Mouse (Mus musculus) cortical plate, adult 2 months (tissue): Measurements from ENCODE around the gene Kif16b.

Experiments used
- CTCF ChIP-seq: fragments of 200-500 bp; IDR thresholded peaks from 2 replicates; pipeline ENCODE4 v1.5.1; 2011; ENCODE audit warnings: mild to moderate bottlenecking, control low read depth, low read length; ENCODE audit not compliant: insufficient read depth; ENCODE audit errors: extremely low read depth
- POLR2A ChIP-seq: fragments of 200-500 bp; IDR thresholded peaks from 2 replicates; pipeline ENCODE4 v1.6.1; 2011; ENCODE audit warnings: mild to moderate bottlenecking, low read length, control low read depth; ENCODE audit not compliant: insufficient read depth; ENCODE audit errors: extremely low read depth

DNA sequence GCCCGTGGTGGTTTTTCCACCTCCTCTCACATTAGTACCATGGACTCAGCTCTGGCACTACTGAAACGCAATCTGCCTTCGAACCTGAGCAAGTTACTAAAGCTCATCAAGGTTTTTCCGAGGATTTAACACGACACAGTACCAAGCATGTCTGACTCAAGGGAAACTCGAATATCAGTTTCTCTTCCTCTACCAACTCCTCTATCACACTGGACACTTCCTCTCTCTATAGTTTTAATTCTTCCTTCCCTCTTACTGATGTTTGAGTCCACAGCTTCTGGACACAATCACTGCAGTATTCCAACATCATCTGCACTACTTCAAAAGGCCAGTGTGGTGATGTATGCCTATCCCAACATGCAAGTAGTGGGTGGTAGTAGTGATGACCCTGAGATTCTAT, 40.3 kb downstream of the Kif16b start:
- TF ChIP-seq CTCF (no peak), POLR2A (no peak)
